Mouse (Mus musculus): ENCODE data around the gene Slc18a2. TPM values are rescaled to one million over a fixed set of nuclear protein-coding genes. Genes with fewer than 3 reads are reported as not detected.

The Slc18a2 gene
- total and polyA plus RNA-seq, 2 experiments: 0.04 to 0.28 TPM

DNA sequence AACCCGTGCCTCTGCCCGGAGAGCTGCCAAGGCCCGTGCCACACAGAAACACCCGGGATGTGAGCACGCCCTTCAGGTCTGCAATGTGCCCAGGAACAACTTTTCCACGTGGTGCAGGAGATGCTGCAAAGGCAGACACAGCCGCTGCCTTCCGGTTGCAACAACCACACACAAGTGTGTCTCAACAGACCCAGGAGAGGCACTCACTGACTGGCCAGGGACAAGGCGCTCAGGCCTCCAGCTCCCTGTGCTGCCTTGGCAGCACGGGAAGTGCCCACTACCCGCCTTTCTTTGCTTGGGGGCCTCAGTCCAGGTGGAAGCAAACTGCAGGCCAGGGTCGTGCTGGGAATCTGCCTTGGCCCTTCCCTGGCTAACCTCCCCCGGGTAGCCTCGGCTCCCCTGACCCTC, 83.6 kb downstream of the Slc18a2 start:
- peak overlapping the region; percentile 99 for H3K9ac ChIP-seq (ENCODE audit: low read depth, low read length)
- peaks cover 16% of the 10 kb centered on the region for H3K79me2 ChIP-seq (ENCODE audit: control insufficient read depth, insufficient read depth, low read length)
- peak overlapping the region; percentile 86 for H3K4me3 ChIP-seq (ENCODE audit: insufficient read depth, low read depth, low read length)
- TF ChIP-seq POLR2A (IDR thresholded peaks at IDR 0.05; ENCODE audit: extremely low read depth, insufficient read depth, low read length) (no peak), CTCF (IDR thresholded peaks at IDR 0.05; ENCODE audit: low read depth, low read length) (no peak)
- WGBS: under 1% methylated on average over 14 of the region's 14 CpGs
- peaks cover 7% of the 10 kb centered on the region for H3K4me1 ChIP-seq (ENCODE audit: control insufficient read depth, insufficient read depth, low read length)
- DNase-seq (ENCODE audit: extremely low read depth, low read depth, low spot score): peak; percentile 62
- no peaks in the 10 kb centered on the region for H3K36me3 ChIP-seq (ENCODE audit: control insufficient read depth, insufficient read depth, low read length)
- H3K27me3 ChIP-seq (ENCODE audit: control insufficient read depth, insufficient read depth, low read length): no peaks in the 10 kb centered on the region
- H3K27ac ChIP-seq (replicated peaks; ENCODE audit: insufficient read depth, low read depth, low read length): no peak overlapping the region

DNA sequence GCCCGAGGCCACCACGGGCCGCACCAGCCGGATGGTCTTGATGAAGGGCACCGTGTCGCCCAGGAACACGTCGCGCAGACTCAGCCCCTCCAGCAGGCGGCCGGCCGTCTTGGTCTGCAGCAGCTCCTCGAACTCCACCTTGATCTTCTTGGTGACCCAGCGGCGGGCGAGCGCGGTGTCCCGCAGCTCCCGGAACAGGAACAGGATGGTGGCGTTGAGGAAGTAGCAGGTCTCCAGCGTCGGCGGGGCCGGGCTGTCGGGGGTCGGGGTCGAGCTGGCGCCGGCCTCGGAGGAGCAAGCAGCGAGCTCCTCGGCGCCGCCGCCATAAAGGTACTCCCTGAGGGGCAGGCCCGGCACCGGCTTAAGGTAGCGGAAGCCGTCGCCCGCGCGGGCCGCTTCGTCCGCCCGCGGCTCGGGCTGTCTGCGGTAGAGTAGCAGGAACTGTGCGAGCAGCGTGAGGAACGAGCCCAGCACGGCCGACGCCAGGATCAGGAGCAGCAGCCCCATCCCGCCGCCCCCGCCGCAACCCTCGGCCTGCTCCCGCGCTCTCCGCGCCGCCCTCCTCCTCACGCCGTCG, 84.5 kb downstream of the Slc18a2 start:
- Histone ChIP-seq H3K27ac (replicated peaks; ENCODE audit: insufficient read depth, low read depth, low read length) (peak overlapping the region; percentile 57), H3K79me2 (ENCODE audit: control insufficient read depth, insufficient read depth, low read length) (peaks cover 16% of the 10 kb centered on the region), H3K9ac (ENCODE audit: low read depth, low read length) (peak overlapping the region; percentile 99), H3K27me3 (ENCODE audit: control insufficient read depth, insufficient read depth, low read length) (no peaks in the 10 kb centered on the region), H3K36me3 (ENCODE audit: control insufficient read depth, insufficient read depth, low read length) (no peaks in the 10 kb centered on the region), H3K4me3 (ENCODE audit: insufficient read depth, low read depth, low read length) (peak overlapping the region; percentile 86), H3K4me1 (ENCODE audit: control insufficient read depth, insufficient read depth, low read length) (peaks cover 7% of the 10 kb centered on the region)
- no peak for DNase-seq (ENCODE audit: extremely low read depth, low read depth, low spot score)
- TF ChIP-seq CTCF (IDR thresholded peaks at IDR 0.05; ENCODE audit: low read depth, low read length) (0 out of 2 replicates have a peak, but pooled peaks have one; percentile 16), POLR2A (IDR thresholded peaks at IDR 0.05; ENCODE audit: extremely low read depth, insufficient read depth, low read length) (no peak)
- WGBS: under 1% methylated on average over 69 of the region's 70 CpGs

Other genes with a start within 250 kb of the Slc18a2 start
- 10.4 and 10.6 TPM in 2 replicates for gene Shtn1, start 184.8 kb upstream of the Slc18a2 start, total RNA-seq (2014; rRNA removed)
- gene Shtn1, start 184.8 kb upstream of the Slc18a2 start, polyA plus RNA-seq (2012; rRNA removed): 3.9 and 4.9 TPM in 2 replicates
- not detected in 2 replicates for gene Vax1, start 90.8 kb upstream of the Slc18a2 start, total RNA-seq (2014; rRNA removed)
- not detected in 2 replicates for gene Vax1, start 90.8 kb upstream of the Slc18a2 start, polyA plus RNA-seq (2012; rRNA removed)
- not detected in 2 replicates for gene Kcnk18, start 41.7 kb upstream of the Slc18a2 start, total RNA-seq (2014; rRNA removed)
- not detected in 2 replicates for gene Kcnk18, start 41.7 kb upstream of the Slc18a2 start, polyA plus RNA-seq (2012; rRNA removed)
- 24.3 and 38.2 TPM in 2 replicates for gene Rps12-ps3, start 61.4 kb downstream of the Slc18a2 start, total RNA-seq (2014; rRNA removed)
- 695 and 791 TPM in 2 replicates for gene Rps12-ps3, start 61.4 kb downstream of the Slc18a2 start, polyA plus RNA-seq (2012; rRNA removed)
- gene Pdzd8, start 84.9 kb downstream of the Slc18a2 start, total RNA-seq (2014; rRNA removed): 16.4 and 17.0 TPM in 2 replicates
- gene Pdzd8, start 84.9 kb downstream of the Slc18a2 start, polyA plus RNA-seq (2012; rRNA removed): 4.3 and 4.8 TPM in 2 replicates
- not detected in 2 replicates for gene Emx2, start 197.5 kb downstream of the Slc18a2 start, total RNA-seq (2014; rRNA removed)
- not detected in 2 replicates for gene Emx2, start 197.5 kb downstream of the Slc18a2 start, polyA plus RNA-seq (2012; rRNA removed)

Measured in liver, adult 2 months (tissue).